Mouse (Mus musculus) megakaryocyte progenitor cell, adult 5-6 weeks (primary cell): ENCODE results near the gene Tor4a. TPM values are rescaled to one million over a fixed set of nuclear protein-coding genes. Genes with fewer than 3 reads are reported as not detected.

Source experiments
- ATAC-seq: replicated peaks from 2 replicates; pipeline ENCODE4 v1.8.0; 2016; ENCODE audit warnings: mild to moderate bottlenecking, moderate TSS enrichment, inconsistent platforms; ENCODE audit not compliant: poor library complexity
- total RNA-seq, 2 experiments: library from RNA; stranded (forward) in 1 of 2; stranded (reverse) in 1 of 2; fragments of 157-497, 149-512 nt in 1 of 2; fragments of 200-1000 nt in 1 of 2; gene quantifications; 2 replicates each; pipeline versions ENCODE4 v1.2.3 to v1.2.4; 2015 to 2017

Gene Tor4a
- total RNA-seq, 2 experiments from 2014 or later, result 12.5 to 16.1 TPM

- no peak for ATAC-seq
Observed at GRCm38 (mm10) chr2:25194006-25194405, 2.7 kb downstream of the Tor4a start.

GRCm38 (mm10) chr2:25193330-25193770 is 3.3 kb downstream of the Tor4a start:
- peak; percentile 61 for ATAC-seq

- no peak for ATAC-seq
Observed at GRCm38 (mm10) chr2:25187841-25188240, 8.8 kb downstream of the Tor4a start.

GRCm38 (mm10) chr2:25186575-25186930 is 10.1 kb downstream of the Tor4a start:
- no peak for ATAC-seq

- peak; percentile 56 for ATAC-seq
Observed at GRCm38 (mm10) chr2:25185625-25186574, 10.8 kb downstream of the Tor4a start.

GRCm38 (mm10) chr2:25184496-25184895 is 12.2 kb downstream of the Tor4a start:
- ATAC-seq, result no peak

- ATAC-seq, result no peak
Observed at GRCm38 (mm10) chr2:25183336-25183735, 13.3 kb downstream of the Tor4a start.

GRCm38 (mm10) chr2:25182664-25183063 is 14.0 kb downstream of the Tor4a start:
- ATAC-seq, result no peak

GRCm38 (mm10) chr2:25181891-25182397 is 14.7 kb downstream of the Tor4a start:
- no peak for ATAC-seq

- ATAC-seq, result peak; percentile 27
Observed at GRCm38 (mm10) chr2:25180973-25181890, 15.5 kb downstream of the Tor4a start.

- peak; percentile 87 for ATAC-seq
Observed at GRCm38 (mm10) chr2:25180478-25180903, 16.2 kb downstream of the Tor4a start, which contains the start of gene Nrarp. TSS of gene Nrarp (plus strand) at chr2:25180758.

GRCm38 (mm10) chr2:25179566-25180217 is 17.0 kb downstream of the Tor4a start:
- no peak for ATAC-seq

- ATAC-seq, result no peak
Observed at GRCm38 (mm10) chr2:25178285-25178972, 18.3 kb downstream of the Tor4a start.

- ATAC-seq, result no peak
Observed at GRCm38 (mm10) chr2:25177685-25178084, 19.0 kb downstream of the Tor4a start.

GRCm38 (mm10) chr2:25177076-25177475 is 19.6 kb downstream of the Tor4a start:
- ATAC-seq, result no peak

GRCm38 (mm10) chr2:25176573-25176972 is 20.1 kb downstream of the Tor4a start:
- ATAC-seq, result no peak

GRCm38 (mm10) chr2:25175690-25176078 is 21.0 kb downstream of the Tor4a start:
- ATAC-seq, result no peak

- no peak for ATAC-seq
Observed at GRCm38 (mm10) chr2:25174866-25175689, 21.6 kb downstream of the Tor4a start.

- ATAC-seq, result no peak
Observed at GRCm38 (mm10) chr2:25173821-25174220, 22.9 kb downstream of the Tor4a start.
